ENCODE assay signal across 8 mouse cellular contexts in the genomic region with DNA sequence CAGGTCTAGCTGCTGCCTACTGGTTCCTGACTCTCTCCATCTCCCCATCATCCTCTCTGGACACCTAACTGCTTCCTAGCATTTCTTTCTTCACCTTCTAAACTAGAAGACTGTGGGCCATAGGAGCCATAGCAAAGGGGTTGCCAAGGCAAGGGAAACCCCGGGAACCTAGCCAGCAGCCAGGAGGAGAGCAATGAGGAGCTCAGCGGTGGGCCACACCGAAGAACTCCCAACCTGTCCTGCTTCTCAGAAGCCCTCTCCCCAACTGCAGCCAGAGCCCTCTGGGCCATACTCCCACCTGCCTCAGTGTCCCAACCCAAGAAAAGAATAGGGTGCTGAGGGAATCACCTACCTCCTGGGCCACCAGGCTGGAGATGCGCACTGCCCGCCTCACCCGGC. TPM values are rescaled to one million over a fixed set of nuclear protein-coding genes. Genes with fewer than 3 reads are reported as not detected.
DNase-seq lines count a peak whose midpoint lies in the region; ATAC-seq lines count a peak whose summit lies in the region.

No protein-coding gene starts in this region.

- peak overlapping the region; percentile 69 for H3K4me2 ChIP-seq in lung, embryonic 16.5 days (ENCODE audit: low read depth, low read length)
- H3K4me2 ChIP-seq in forebrain, embryonic 13.5 days, result peak overlapping the region; percentile 62
- H3K4me2 ChIP-seq in limb, embryonic 11.5 days (ENCODE audit: low read depth, severe bottlenecking), result peak overlapping the region; percentile 74
- peak overlapping the region; percentile 60 for H3K4me2 ChIP-seq in stomach, embryonic 15.5 days

- H3K9ac ChIP-seq in lung, embryonic 16.5 days (ENCODE audit: low read length), result peak overlapping the region; percentile 66
- peak overlapping the region; percentile 50 for H3K9ac ChIP-seq in forebrain, embryonic 13.5 days
- peak overlapping the region; percentile 61 for H3K9ac ChIP-seq in limb, embryonic 11.5 days (ENCODE audit: low read length)
- 0 out of 2 replicates have a peak overlapping the region, but pooled peaks have one; percentile 16 for H3K9ac ChIP-seq in stomach, embryonic 15.5 days

- no peak for ATAC-seq in lung, embryonic 16.5 days (ENCODE audit: low read depth)
- ATAC-seq in forebrain, embryonic 13.5 days, result peak; percentile 12
- ATAC-seq in limb, embryonic 11.5 days (ENCODE audit: insufficient number of reproducible peaks, low FRiP score, low TSS enrichment, low read depth), result no peak; the same call in 1 of the 2 replicates
- ATAC-seq in stomach, embryonic 15.5 days (ENCODE audit: insufficient read depth, low FRiP score, low read depth), result no peak

- peak overlapping the region; percentile 48; the same call in 1 of the 2 replicates for H3K27ac ChIP-seq in lung, embryonic 16.5 days (ENCODE audit: low read length)
- peak overlapping the region; percentile 26; the same call in 1 of the 2 replicates for H3K27ac ChIP-seq in forebrain, embryonic 13.5 days
- peak overlapping the region; percentile 48; the same call in 1 of the 2 replicates for H3K27ac ChIP-seq in limb, embryonic 11.5 days (replicated peaks; ENCODE audit: low read depth, low read length)
- peak overlapping the region; percentile 77 for H3K27ac ChIP-seq in stomach, embryonic 15.5 days

- WGBS in lung, embryonic 16.5 days, result 74% methylated on average over 6 of the region's 6 CpGs
- 57% methylated on average over 6 of the region's 6 CpGs for WGBS in forebrain, embryonic 13.5 days
- 74% methylated on average over 6 of the region's 6 CpGs for whole genome bisulfite sequencing in limb, embryonic 11.5 days
- 57% methylated on average over 6 of the region's 6 CpGs for WGBS in stomach, embryonic 15.5 days

- peaks cover 3% of the 10 kb centered on the region; the same call in 1 of the 2 replicates for H3K27me3 ChIP-seq in lung, embryonic 16.5 days (ENCODE audit: control insufficient read depth, insufficient read depth, low read depth, low read length)
- H3K27me3 ChIP-seq in forebrain, embryonic 13.5 days, result no peaks in the 10 kb centered on the region
- peaks cover 4% of the 10 kb centered on the region; the same call in 1 of the 2 replicates for H3K27me3 ChIP-seq in limb, embryonic 11.5 days (ENCODE audit: control insufficient read depth, insufficient read depth, low read length)
- no peaks in the 10 kb centered on the region for H3K27me3 ChIP-seq in stomach, embryonic 15.5 days (replicated peaks)

- no peaks in the 10 kb centered on the region for H3K9me3 ChIP-seq in lung, embryonic 16.5 days (ENCODE audit: control insufficient read depth, low read length)
- no peaks in the 10 kb centered on the region for H3K9me3 ChIP-seq in forebrain, embryonic 13.5 days (replicated peaks)
- no peaks in the 10 kb centered on the region for H3K9me3 ChIP-seq in limb, embryonic 11.5 days (ENCODE audit: control insufficient read depth, low read length)
- H3K9me3 ChIP-seq in stomach, embryonic 15.5 days, result no peaks in the 10 kb centered on the region

- DNase-seq in lung, postnatal 4 days, result no peak
- no peak for DNase-seq in limb, embryonic 11.5 days (ENCODE audit: low spot score)
- no peak for DNase-seq in frontal cortex, adult 2 months (ENCODE audit: extremely low spot score in 1 of 2, low spot score in 1 of 2)
- DNase-seq in T-cell, adult 2 months (ENCODE audit: low spot score), result no peak
- no peak for DNase-seq in layer of hippocampus, adult 9-10 months (ENCODE audit: low spot score)

- H3K36me3 ChIP-seq in lung, embryonic 16.5 days (ENCODE audit: control insufficient read depth, insufficient read depth, low read length), result peaks cover 3% of the 10 kb centered on the region; the same call in 1 of the 2 replicates
- H3K36me3 ChIP-seq in forebrain, embryonic 13.5 days (ENCODE audit: poor library complexity, severe bottlenecking), result peaks cover 39% of the 10 kb centered on the region
- 0 out of 2 replicates have a peak, but pooled peaks cover 3% of the 10 kb centered on the region for H3K36me3 ChIP-seq in limb, embryonic 11.5 days (ENCODE audit: control insufficient read depth, insufficient read depth, low read length)
- H3K36me3 ChIP-seq in stomach, embryonic 15.5 days, result peaks cover 12% of the 10 kb centered on the region

- peaks cover 26% of the 10 kb centered on the region for H3K4me1 ChIP-seq in lung, embryonic 16.5 days (replicated peaks; ENCODE audit: control insufficient read depth, insufficient read depth, low read length)
- peaks cover 21% of the 10 kb centered on the region for H3K4me1 ChIP-seq in forebrain, embryonic 13.5 days
- H3K4me1 ChIP-seq in limb, embryonic 11.5 days (ENCODE audit: control insufficient read depth, insufficient read depth, low read length), result peaks cover 16% of the 10 kb centered on the region
- H3K4me1 ChIP-seq in stomach, embryonic 15.5 days, result peaks cover 32% of the 10 kb centered on the region

- H3K4me3 ChIP-seq in lung, embryonic 16.5 days (ENCODE audit: low read length), result peak overlapping the region; percentile 35
- peak overlapping the region; percentile 26 for H3K4me3 ChIP-seq in forebrain, embryonic 13.5 days
- peak overlapping the region; percentile 31 for H3K4me3 ChIP-seq in limb, embryonic 11.5 days (ENCODE audit: low read depth, low read length)
- H3K4me3 ChIP-seq in stomach, embryonic 15.5 days (replicated peaks), result peak overlapping the region; percentile 29

RNA-seq across cellular contexts. Expression of a gene that starts 22.6 kb away (rescaled TPM):
- 5.6 and 6.5 TPM in 2 replicates for polyA plus RNA-seq in lung, embryonic 16.5 days (2015; fragmentation: Nextera tagmentation; extraction: Ambion mirVana)
- polyA plus RNA-seq in forebrain, embryonic 13.5 days (2015; fragmentation: Nextera tagmentation; extraction: Ambion mirVana), result 4.3 and 6.9 TPM in 2 replicates
- 6.7 and 7.1 TPM in 2 replicates for polyA plus RNA-seq in limb, embryonic 11.5 days (2014; fragmentation: Nextera tagmentation; extraction: Ambion mirVana)
- polyA plus RNA-seq in stomach, embryonic 15.5 days (2015; fragmentation: Nextera tagmentation; extraction: Ambion mirVana), result 9.6 and 12.1 TPM in 2 replicates
- 65.0 and 65.8 TPM in 2 replicates for polyA plus RNA-seq in frontal cortex, adult 2 months (2012; rRNA removed)

RNA-seq across cellular contexts. Expression of a gene that starts 35.8 kb away (rescaled TPM):
- 18.9 and 19.8 TPM in 2 replicates for polyA plus RNA-seq in lung, embryonic 16.5 days (2015; fragmentation: Nextera tagmentation; extraction: Ambion mirVana)
- 5.6 and 5.9 TPM in 2 replicates for polyA plus RNA-seq in forebrain, embryonic 13.5 days (2015; fragmentation: Nextera tagmentation; extraction: Ambion mirVana)
- 4.8 and 5.3 TPM in 2 replicates for polyA plus RNA-seq in limb, embryonic 11.5 days (2014; fragmentation: Nextera tagmentation; extraction: Ambion mirVana)
- 6.8 and 8.3 TPM in 2 replicates for polyA plus RNA-seq in stomach, embryonic 15.5 days (2015; fragmentation: Nextera tagmentation; extraction: Ambion mirVana)
- polyA plus RNA-seq in frontal cortex, adult 2 months (2012; rRNA removed), result 10.1 and 10.7 TPM in 2 replicates

Comparison
In these comparisons a context has a peak if more than half of its experiments do, and no peak if none do; other contexts are left out.
1. H3K27ac ChIP-seq: peak in every context shown above with its lines; median percentile 77 in stomach, embryonic 15.5 days; 48 in lung, embryonic 16.5 days; 48 in limb, embryonic 11.5 days; 26 in forebrain, embryonic 13.5 days.
2. H3K9ac ChIP-seq: peak in every context shown above with its lines; median percentile 66 in lung, embryonic 16.5 days; 61 in limb, embryonic 11.5 days; 50 in forebrain, embryonic 13.5 days; 16 in stomach, embryonic 15.5 days.